Mouse (Mus musculus) small intestine, adult 2 months (tissue): Measurements from ENCODE around the gene Zdhhc18.

Experiments
- CTCF ChIP-seq: fragments of 200-500 bp; IDR thresholded peaks from 2 replicates; pipeline ENCODE4 v1.5.1; 2012; ENCODE audit warnings: low read depth, mild to moderate bottlenecking, control low read depth, inconsistent platforms, low read length, moderate library complexity, mixed read lengths; ENCODE audit not compliant: insufficient replicate concordance, insufficient read length; ENCODE audit errors: extremely low read depth
- POLR2A ChIP-seq: fragments of 200-500 bp; IDR thresholded peaks from 2 replicates; pipeline ENCODE4 v1.6.1; 2012; ENCODE audit warnings: low read depth, mild to moderate bottlenecking, control low read depth, inconsistent platforms, low read length, moderate library complexity

DNA sequence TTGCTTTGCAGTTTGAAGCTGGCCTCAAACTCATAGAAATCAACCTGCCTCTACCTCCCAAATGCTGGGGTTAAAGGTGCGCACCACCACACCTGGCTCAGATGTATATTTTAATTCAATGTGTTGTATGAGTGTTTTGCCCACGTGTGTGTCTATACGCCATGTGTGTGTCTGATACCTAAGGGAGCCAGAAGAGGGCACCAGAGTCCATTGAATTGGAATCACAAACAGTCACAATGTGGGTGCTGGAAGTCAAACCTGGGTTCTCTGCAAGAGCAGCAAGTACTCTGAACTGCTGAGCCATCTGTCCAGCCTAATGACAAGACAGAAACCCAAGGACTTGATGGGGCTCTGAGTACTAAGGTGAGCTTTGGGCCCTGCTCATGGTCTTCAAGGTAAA lies 4.8 kb downstream of the Zdhhc18 start:
- no peak for TF ChIP-seq CTCF
- no peak for TF ChIP-seq POLR2A
